Mouse (Mus musculus) kidney, postnatal 10 days (tissue): ENCODE data around the gene Umodl1.

Experiments
- DNase-seq: peaks from one replicate; pipeline ENCODE4 v3.0.0; 2021; ENCODE audit warnings: mixed read lengths

Gene Umodl1

GRCm38 (mm10) chr17:30954340-30954739, at the start of gene Umodl1:
Umodl1 (plus strand) TSS chr17:30954640.
- no peak for DNase-seq

DNA sequence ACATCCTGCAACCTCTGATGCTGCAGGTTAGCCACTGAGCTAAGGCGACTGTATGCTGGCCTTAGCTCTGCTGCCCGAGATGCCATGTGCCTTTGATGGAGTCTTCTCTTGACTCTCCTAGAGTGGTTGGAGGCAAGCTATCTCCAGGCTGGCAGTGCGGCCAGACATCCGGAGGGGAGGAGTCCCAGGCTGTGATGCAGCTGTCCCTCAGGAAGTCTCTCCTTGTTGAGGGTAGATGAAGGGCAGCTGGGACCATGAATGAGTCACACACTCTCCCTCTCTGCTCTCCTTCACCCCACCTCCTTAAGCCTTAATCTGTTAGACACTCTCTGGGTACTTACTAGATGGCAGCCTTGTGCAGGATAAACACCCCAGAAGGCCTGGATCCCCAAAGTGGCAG, 46.9 kb upstream of the Umodl1 start:
- no peak for DNase-seq

- no peak for DNase-seq
These were observed 43.3 kb upstream of the Umodl1 start for GRCm38 (mm10) chr17:30910866-30911731.

GRCm38 (mm10) chr17:30911732-30912088, 42.7 kb upstream of the Umodl1 start:
- DNase-seq, result no peak

GRCm38 (mm10) chr17:30912536-30912935, 41.9 kb upstream of the Umodl1 start:
- no peak for DNase-seq

GRCm38 (mm10) chr17:30914264-30914663, 40.2 kb upstream of the Umodl1 start:
- DNase-seq, result no peak

DNA sequence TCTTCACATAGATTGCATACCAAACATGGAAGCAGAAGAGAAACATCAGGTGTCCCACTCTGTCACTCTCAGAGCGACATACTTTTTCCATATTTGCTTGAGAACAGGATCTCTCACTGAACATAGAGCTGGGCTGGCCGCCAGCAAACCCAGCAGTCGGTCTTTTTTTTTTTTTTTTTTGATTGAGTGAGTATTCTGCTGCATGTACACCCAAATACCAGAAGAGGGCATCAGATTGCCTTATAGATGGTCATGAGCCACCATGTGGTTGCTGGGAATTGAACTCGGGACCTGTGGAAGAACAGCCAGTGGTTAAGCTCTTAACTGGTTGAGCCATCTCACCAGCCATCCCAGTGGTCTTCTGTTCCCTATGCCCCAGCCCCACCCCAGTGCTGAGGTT, 30.9 kb upstream of the Umodl1 start:
- DNase-seq, result no peak

- DNase-seq, result no peak
These were observed 23.6 kb upstream of the Umodl1 start for GRCm38 (mm10) chr17:30930827-30931226.

GRCm38 (mm10) chr17:30932836-30933235, 21.6 kb upstream of the Umodl1 start:
- DNase-seq, result no peak

DNA sequence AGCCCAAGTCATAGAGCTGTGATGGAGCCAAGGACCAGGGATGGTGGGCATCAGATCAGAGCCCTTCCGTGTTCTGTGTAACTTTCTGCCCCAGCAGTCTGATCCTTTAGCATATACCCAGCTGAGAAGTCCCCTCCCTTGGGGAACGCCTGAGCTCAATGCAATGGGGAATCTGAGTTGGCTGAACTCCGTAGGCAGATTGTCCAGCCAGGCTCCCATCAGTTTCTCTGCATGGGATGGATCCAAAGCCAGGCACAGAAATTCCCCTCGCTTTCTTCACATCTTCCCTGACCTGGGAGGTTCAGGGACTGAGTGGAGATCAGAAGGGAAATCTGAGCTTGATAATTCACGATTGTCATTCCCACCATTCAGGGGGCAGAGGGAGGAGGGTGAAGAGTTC, 19.1 kb upstream of the Umodl1 start:
- no peak for DNase-seq

GRCm38 (mm10) chr17:30938554-30938953, 15.9 kb upstream of the Umodl1 start:
- peak; percentile 65 for DNase-seq

GRCm38 (mm10) chr17:30948382-30948781, 6.1 kb upstream of the Umodl1 start:
- no peak for DNase-seq

DNA sequence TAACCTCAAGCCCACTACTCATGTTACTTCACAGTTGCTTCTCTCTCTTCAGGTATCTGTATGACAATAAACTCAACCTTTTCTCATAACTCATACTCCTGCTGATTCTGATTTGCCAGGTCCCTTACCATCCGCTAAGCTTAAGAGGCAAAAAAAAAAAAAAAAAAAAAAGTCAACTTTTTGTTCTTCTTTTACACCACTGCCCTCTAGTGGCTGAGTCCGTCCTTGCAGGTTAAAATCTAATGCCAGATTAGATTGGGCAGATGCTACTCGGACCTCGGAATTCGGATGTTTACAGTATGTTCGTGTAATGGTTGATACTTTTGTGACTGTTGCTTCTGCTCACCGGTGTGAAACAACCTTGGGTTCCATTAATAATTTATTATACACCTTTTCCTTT, 3.7 kb upstream of the Umodl1 start:
- peak; percentile 88 for DNase-seq

- no peak for DNase-seq
These were observed 2.8 kb upstream of the Umodl1 start for GRCm38 (mm10) chr17:30951600-30951999.

- no peak for DNase-seq
These were observed 7.6 kb downstream of the Umodl1 start for GRCm38 (mm10) chr17:30961936-30962592.

DNA sequence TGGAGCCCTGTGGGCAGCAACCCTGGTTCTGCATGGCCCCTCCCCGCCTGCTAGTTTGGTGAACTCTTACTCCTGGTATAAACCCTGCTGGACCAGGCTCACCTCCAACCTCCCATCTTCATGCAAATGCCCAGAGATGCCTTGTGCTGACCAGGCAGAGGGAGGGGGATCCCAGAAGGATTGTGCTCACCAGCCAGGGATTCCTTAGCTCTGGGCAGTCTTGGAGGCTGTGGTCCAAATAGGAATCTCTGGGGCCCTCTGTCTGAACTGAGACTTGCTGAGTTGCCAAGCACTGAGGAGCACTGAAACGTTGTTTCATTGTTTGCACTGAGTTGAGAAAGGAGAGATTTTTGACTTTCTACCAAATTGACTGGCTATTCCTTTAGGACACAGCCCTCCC, 8.4 kb downstream of the Umodl1 start:
- DNase-seq, result no peak

DNA sequence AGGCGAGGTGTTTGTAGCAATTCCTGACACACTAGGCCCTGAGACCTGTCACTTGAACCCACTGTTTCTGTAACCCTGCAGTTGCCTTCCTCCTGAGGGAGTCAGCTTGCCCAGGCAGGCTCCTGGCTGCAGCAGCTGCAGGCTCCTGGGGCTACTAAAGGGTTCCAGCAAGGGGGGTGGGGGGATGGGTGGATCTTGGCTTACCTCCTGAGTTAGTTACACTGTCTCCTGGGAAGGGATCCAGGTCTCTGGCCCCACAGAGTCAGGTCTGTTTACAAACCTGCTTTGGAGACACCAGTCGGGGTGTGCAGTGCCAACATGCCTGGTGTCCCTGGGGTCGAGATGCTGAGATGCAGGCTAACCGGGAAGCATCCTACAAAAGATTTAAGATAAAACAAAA, 15.5 kb downstream of the Umodl1 start:
- DNase-seq, result no peak

DNA sequence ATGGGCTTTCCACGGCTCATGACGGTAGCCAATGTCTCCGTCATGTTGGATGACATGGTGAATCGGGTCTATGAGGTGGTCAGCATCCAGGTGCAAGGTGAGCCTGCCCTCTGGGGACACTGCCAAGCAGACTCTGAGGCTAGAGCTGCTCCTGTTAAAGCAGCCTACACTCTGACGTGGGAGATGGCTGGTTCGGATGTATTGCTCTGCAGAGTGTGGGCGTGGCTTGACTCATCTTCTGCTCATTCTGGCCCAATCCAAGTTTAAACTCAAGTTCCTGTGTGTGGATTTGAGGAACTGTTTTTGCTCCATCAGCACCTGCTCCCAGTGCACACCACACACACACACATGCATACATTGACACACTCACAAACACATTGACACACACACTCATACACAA, 17.4 kb downstream of the Umodl1 start:
- DNase-seq, result no peak

- peak; percentile 67 for DNase-seq
These were observed 18.9 kb downstream of the Umodl1 start for GRCm38 (mm10) chr17:30973332-30973731.

DNA sequence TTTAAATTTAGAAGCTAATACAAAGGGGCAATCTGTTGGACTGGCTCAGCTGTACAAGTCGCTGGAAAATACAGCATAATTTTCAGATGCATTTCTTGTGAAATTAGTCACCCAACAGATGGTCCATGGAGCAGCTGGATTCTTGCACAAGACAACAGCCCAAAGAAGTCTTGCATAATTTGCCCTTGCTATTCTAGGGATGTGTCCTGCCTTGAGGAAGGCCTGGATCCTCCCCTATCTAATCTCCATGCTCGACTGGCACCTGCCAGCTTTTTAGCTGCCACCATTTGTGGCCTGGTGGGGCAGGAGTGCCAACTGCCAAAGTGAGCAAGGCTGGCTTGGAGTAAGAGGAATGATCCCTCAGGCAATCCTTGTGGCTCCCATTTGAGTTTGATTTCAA, 22.9 kb downstream of the Umodl1 start:
- no peak for DNase-seq

DNA sequence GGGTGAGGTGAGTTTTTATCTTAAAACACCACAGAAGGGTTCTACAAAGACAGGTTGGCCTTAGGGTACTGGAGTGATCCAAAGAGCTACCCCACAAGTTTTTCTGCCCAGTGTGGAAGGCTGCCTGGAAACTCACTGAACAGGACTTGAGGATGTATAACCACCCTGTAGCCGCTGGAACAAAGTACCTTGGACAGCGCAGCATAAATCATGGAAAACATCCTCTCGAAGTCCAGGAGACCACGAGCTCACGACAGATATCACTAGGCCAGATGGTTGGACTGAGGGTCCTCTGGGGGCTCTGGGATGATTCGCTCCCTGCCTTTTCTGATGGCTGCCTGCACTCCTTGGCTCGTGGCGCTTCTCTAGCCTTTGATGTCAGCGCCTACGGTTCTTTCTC, 24.1 kb downstream of the Umodl1 start:
- DNase-seq, result no peak

- DNase-seq, result no peak
These were observed 29.1 kb downstream of the Umodl1 start for GRCm38 (mm10) chr17:30983521-30983920.

DNA sequence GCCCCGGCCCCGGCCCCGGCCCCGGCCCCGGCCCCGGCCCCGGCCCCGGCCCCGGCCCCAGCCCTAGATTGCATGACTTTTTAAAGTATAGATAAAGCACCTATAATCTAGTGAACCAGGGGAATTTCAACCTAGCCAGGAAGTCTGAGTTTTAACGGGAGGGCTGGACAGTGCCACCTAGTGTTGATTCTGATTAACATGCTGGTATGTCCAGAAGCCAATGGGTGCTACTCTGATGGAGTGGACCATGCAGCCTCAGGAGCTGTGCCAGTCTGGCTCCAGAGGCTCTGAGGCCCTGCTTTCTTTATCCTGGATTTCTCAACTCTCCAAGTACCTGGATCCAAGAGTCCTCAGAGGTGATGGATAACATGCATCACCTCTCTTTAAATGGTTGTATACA, 35.8 kb downstream of the Umodl1 start:
- DNase-seq, result peak; percentile 53

DNA sequence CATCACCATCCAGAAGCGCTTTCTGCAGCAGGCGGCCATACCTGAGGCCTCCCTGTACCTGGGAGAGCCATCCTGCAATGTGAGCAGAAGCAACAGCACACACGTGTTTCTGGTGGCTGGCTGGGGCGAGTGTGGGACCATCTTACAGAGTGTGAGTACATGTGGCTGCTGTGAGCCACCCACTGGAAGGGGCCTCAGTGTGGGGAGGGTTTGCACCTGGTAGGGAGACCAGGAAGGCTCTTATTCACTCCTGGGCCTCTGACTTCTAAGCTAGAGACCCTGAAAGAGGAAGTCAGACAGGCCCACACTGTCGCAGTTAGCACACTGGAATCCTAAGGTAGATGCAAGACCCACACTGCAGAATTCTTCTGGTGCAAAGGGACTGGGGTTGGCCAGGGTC, 41.9 kb downstream of the Umodl1 start:
- no peak for DNase-seq

DNA sequence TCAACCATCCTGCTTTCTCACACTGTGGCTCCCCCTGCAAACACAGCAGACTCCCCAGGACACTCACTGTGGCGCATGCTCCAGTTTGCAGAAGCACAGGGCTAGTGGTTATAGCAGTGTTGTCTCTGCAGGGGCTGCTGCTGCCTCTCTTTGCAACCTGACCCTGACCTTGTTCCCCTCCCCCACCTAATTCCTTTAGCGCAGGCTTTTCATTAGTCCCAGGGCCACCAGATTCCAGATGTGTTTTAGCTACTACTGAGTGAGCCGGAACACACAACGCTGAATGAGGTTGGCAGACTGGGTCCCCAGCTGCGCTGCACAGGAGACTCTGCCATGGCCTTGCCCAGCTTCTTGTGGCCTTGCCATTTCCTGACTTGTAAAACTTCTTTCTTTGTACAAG, 46.5 kb downstream of the Umodl1 start:
- DNase-seq, result no peak
